Mouse (Mus musculus) forebrain, embryonic 12.5 days (tissue): ENCODE measurements around the gene Gtf2h5. TPM values are rescaled to one million over a fixed set of nuclear protein-coding genes. Genes with fewer than 3 reads are reported as not detected.

Experiments
- ATAC-seq: fragments of 200-750 bp; cut with Nextera tagmentation; 2 replicates; pipeline ENCODE4 v1.8.0; 2017; ENCODE audit warnings: moderate TSS enrichment; ENCODE audit not compliant: low FRiP score
- H3K27ac ChIP-seq: fragments of 300-500 bp; sonication (generic); 2 replicates; pipeline ENCODE4 v1.5.1; 2016; ENCODE audit warnings: mild to moderate bottlenecking
- H3K27me3 ChIP-seq: fragments of 300-500 bp; sonication (generic); 2 replicates; pipeline ENCODE4 v1.6.1; 2016; ENCODE audit warnings: mild to moderate bottlenecking
- H3K36me3 ChIP-seq: fragments of 300-500 bp; sonication (generic); replicated peaks from 2 replicates; pipeline ENCODE4 v1.6.1; 2016; ENCODE audit warnings: mild to moderate bottlenecking
- H3K4me1 ChIP-seq: fragments of 300-500 bp; sonication (generic); 2 replicates; pipeline ENCODE4 v1.6.1; 2016
- H3K4me2 ChIP-seq: fragments of 300-500 bp; sonication (generic); 2 replicates; pipeline ENCODE4 v1.6.1; 2016; ENCODE audit warnings: mild to moderate bottlenecking, moderate library complexity
- H3K4me3 ChIP-seq: fragments of 300-500 bp; sonication (generic); replicated peaks from 2 replicates; pipeline ENCODE4 v1.5.1; 2016; ENCODE audit warnings: mild to moderate bottlenecking
- H3K9ac ChIP-seq: fragments of 300-500 bp; sonication (generic); 2 replicates; pipeline ENCODE4 v1.6.1; 2016; ENCODE audit warnings: mild to moderate bottlenecking
- H3K9me3 ChIP-seq: fragments of 300-500 bp; sonication (generic); 2 replicates; pipeline ENCODE4 v1.6.1; 2016
- WGBS: fragments of 180-500 bp; shearing (Covaris S2); methylation state at CpG from one replicate; pipeline ENCODE4 v1.1.7; 2016; 5-methylcytosine and 5-hydroxymethylcytosine counted together
- polyA plus RNA-seq: library from polyadenylated mRNA; unstranded; fragments of >200 nt; fragmentation: Nextera tagmentation; extraction: Ambion mirVana; gene quantifications from 2 replicates; pipeline ENCODE4 v1.2.1, GENCODE M21; 2016

Gtf2h5 gene
- 169 and 171 TPM in 2 replicates for polyA plus RNA-seq

- no peaks in the 10 kb centered on the region for H3K27me3 ChIP-seq
- no peaks in the 10 kb centered on the region for H3K9me3 ChIP-seq
- under 1% methylated on average over 69 of the region's 70 CpGs for WGBS
- peaks cover 24% of the 10 kb centered on the region for H3K4me1 ChIP-seq
- H3K9ac ChIP-seq = peak within 1 kb of the TSS; percentile 87
- peak within 1 kb of the TSS; percentile 75 for H3K4me2 ChIP-seq
- peak within 1 kb of the TSS; percentile 88 for H3K27ac ChIP-seq
- H3K36me3 ChIP-seq = peaks cover 6% of the 10 kb centered on the region
- H3K4me3 ChIP-seq = peak within 1 kb of the TSS; percentile 81
- ATAC-seq = peak; percentile 96
Observed at GRCm38 (mm10) chr17:6079287-6080122, at the start of gene Gtf2h5, which contains the start of gene Serac1. Gene Gtf2h5, plus strand, starts transcription at chr17:6079786. Gene Serac1, minus strand, starts transcription at chr17:6079741.

GRCm38 (mm10) chr17:6035661-6036060 is 43.9 kb upstream of the Gtf2h5 start:
- ATAC-seq = no peak
- no peaks in the 10 kb centered on the region for H3K36me3 ChIP-seq
- 37% methylated on average over 8 of the region's 8 CpGs for WGBS
- no peak overlapping the region for H3K9ac ChIP-seq
- no peak overlapping the region for H3K27ac ChIP-seq
- no peaks in the 10 kb centered on the region for H3K27me3 ChIP-seq
- H3K9me3 ChIP-seq = no peaks in the 10 kb centered on the region
- H3K4me3 ChIP-seq = no peak overlapping the region
- no peaks in the 10 kb centered on the region for H3K4me1 ChIP-seq
- H3K4me2 ChIP-seq = no peak overlapping the region

GRCm38 (mm10) chr17:6036458-6036857 is 43.1 kb upstream of the Gtf2h5 start:
- Histone ChIP-seq H3K4me3 (no peak overlapping the region), H3K4me2 (no peak overlapping the region), H3K9me3 (no peaks in the 10 kb centered on the region), H3K27ac (no peak overlapping the region), H3K36me3 (no peaks in the 10 kb centered on the region), H3K27me3 (no peaks in the 10 kb centered on the region), H3K9ac (no peak overlapping the region), H3K4me1 (no peaks in the 10 kb centered on the region)
- no peak for ATAC-seq
- 91% methylated on average over 8 of the region's 8 CpGs for WGBS

- Histone ChIP-seq H3K4me3 (no peak overlapping the region), H3K27me3 (no peaks in the 10 kb centered on the region), H3K36me3 (0 out of 2 replicates have a peak, but pooled peaks cover 1% of the 10 kb centered on the region), H3K27ac (no peak overlapping the region), H3K9ac (no peak overlapping the region), H3K4me1 (no peaks in the 10 kb centered on the region), H3K9me3 (no peaks in the 10 kb centered on the region), H3K4me2 (no peak overlapping the region)
- 93% methylated on average over 11 of the region's 11 CpGs for WGBS
- ATAC-seq = no peak
Observed at GRCm38 (mm10) chr17:6036872-6037271, 42.7 kb upstream of the Gtf2h5 start.

GRCm38 (mm10) chr17:6037507-6037906 is 42.1 kb upstream of the Gtf2h5 start:
- Histone ChIP-seq H3K9me3 (no peaks in the 10 kb centered on the region), H3K4me1 (no peaks in the 10 kb centered on the region), H3K27me3 (no peaks in the 10 kb centered on the region), H3K4me2 (no peak overlapping the region), H3K9ac (no peak overlapping the region), H3K4me3 (no peak overlapping the region), H3K36me3 (peaks cover 8% of the 10 kb centered on the region; the same call in 1 of the 2 replicates), H3K27ac (no peak overlapping the region)
- WGBS = 94% methylated on average over 10 of the region's 10 CpGs
- no peak for ATAC-seq

GRCm38 (mm10) chr17:6052801-6053200 is 26.8 kb upstream of the Gtf2h5 start:
- 49% methylated on average over 4 of the region's 4 CpGs for WGBS
- H3K4me3 ChIP-seq = no peak overlapping the region

GRCm38 (mm10) chr17:6054934-6055355 is 24.6 kb upstream of the Gtf2h5 start:
- Histone ChIP-seq H3K4me3 (no peak overlapping the region), H3K27ac (no peak overlapping the region), H3K4me2 (no peak overlapping the region), H3K9ac (no peak overlapping the region), H3K9me3 (no peaks in the 10 kb centered on the region), H3K4me1 (no peaks in the 10 kb centered on the region), H3K36me3 (peaks cover 16% of the 10 kb centered on the region; the same call in 1 of the 2 replicates), H3K27me3 (no peaks in the 10 kb centered on the region)
- no peak for ATAC-seq
- WGBS = 16% methylated on average over 5 of the region's 5 CpGs

More at GRCm38 (mm10) chr17:6052801-6053200, 26.8 kb upstream of the Gtf2h5 start:
- H3K27ac ChIP-seq = no peak overlapping the region
- no peak for ATAC-seq
- H3K4me2 ChIP-seq = no peak overlapping the region
- H3K4me1 ChIP-seq = no peaks in the 10 kb centered on the region
- H3K36me3 ChIP-seq = peaks cover 26% of the 10 kb centered on the region; the same call in 1 of the 2 replicates
- no peaks in the 10 kb centered on the region for H3K9me3 ChIP-seq
- no peak overlapping the region for H3K9ac ChIP-seq
- no peaks in the 10 kb centered on the region for H3K27me3 ChIP-seq

- 90% methylated on average over 8 of the region's 8 CpGs for WGBS
- Histone ChIP-seq H3K4me2 (no peak overlapping the region), H3K36me3 (peaks cover 38% of the 10 kb centered on the region), H3K4me3 (no peak overlapping the region), H3K9me3 (no peaks in the 10 kb centered on the region), H3K27me3 (no peaks in the 10 kb centered on the region), H3K4me1 (no peaks in the 10 kb centered on the region), H3K27ac (no peak overlapping the region), H3K9ac (no peak overlapping the region)
- ATAC-seq = no peak
Observed at GRCm38 (mm10) chr17:6062793-6063192, 16.8 kb upstream of the Gtf2h5 start.

GRCm38 (mm10) chr17:6063532-6063931 is 16.1 kb upstream of the Gtf2h5 start:
- 95% methylated on average over 5 of the region's 5 CpGs for WGBS
- peaks cover 38% of the 10 kb centered on the region for H3K36me3 ChIP-seq

GRCm38 (mm10) chr17:6066021-6066420 is 13.6 kb upstream of the Gtf2h5 start:
- Histone ChIP-seq H3K4me1 (no peaks in the 10 kb centered on the region), H3K36me3 (peaks cover 50% of the 10 kb centered on the region), H3K9ac (no peak overlapping the region), H3K4me2 (no peak overlapping the region), H3K27ac (no peak overlapping the region), H3K4me3 (no peak overlapping the region), H3K9me3 (no peaks in the 10 kb centered on the region), H3K27me3 (no peaks in the 10 kb centered on the region)
- ATAC-seq = no peak
- WGBS = 79% methylated on average over 2 of the region's 2 CpGs

More at GRCm38 (mm10) chr17:6063532-6063931, 16.1 kb upstream of the Gtf2h5 start:
- ATAC-seq = no peak
- Histone ChIP-seq H3K4me1 (no peaks in the 10 kb centered on the region), H3K27ac (no peak overlapping the region), H3K4me3 (no peak overlapping the region), H3K9ac (no peak overlapping the region), H3K9me3 (no peaks in the 10 kb centered on the region), H3K4me2 (no peak overlapping the region), H3K27me3 (no peaks in the 10 kb centered on the region)

GRCm38 (mm10) chr17:6067613-6068012 is 12.0 kb upstream of the Gtf2h5 start:
- Histone ChIP-seq H3K27ac (no peak overlapping the region), H3K9ac (no peak overlapping the region), H3K4me1 (no peaks in the 10 kb centered on the region), H3K4me3 (no peak overlapping the region), H3K9me3 (no peaks in the 10 kb centered on the region), H3K4me2 (no peak overlapping the region), H3K27me3 (no peaks in the 10 kb centered on the region), H3K36me3 (peaks cover 60% of the 10 kb centered on the region)
- 97% methylated on average over 7 of the region's 7 CpGs for WGBS
- ATAC-seq = no peak

GRCm38 (mm10) chr17:6069866-6070265 is 9.7 kb upstream of the Gtf2h5 start:
- Histone ChIP-seq H3K27ac (no peak overlapping the region), H3K36me3 (peaks cover 63% of the 10 kb centered on the region), H3K27me3 (no peaks in the 10 kb centered on the region), H3K4me2 (no peak overlapping the region), H3K9me3 (no peaks in the 10 kb centered on the region), H3K4me1 (no peaks in the 10 kb centered on the region), H3K4me3 (no peak overlapping the region), H3K9ac (no peak overlapping the region)
- ATAC-seq = no peak
- 92% methylated on average over 6 of the region's 6 CpGs for WGBS

- H3K27me3 ChIP-seq = no peaks in the 10 kb centered on the region
- H3K4me1 ChIP-seq = peaks cover 5% of the 10 kb centered on the region
- no peaks in the 10 kb centered on the region for H3K9me3 ChIP-seq
- H3K9ac ChIP-seq = no peak overlapping the region
- H3K36me3 ChIP-seq = peaks cover 44% of the 10 kb centered on the region
- no peak overlapping the region for H3K27ac ChIP-seq
- WGBS = 91% methylated on average over 7 of the region's 7 CpGs
- ATAC-seq = no peak
- H3K4me2 ChIP-seq = no peak overlapping the region
- no peak overlapping the region for H3K4me3 ChIP-seq
Observed at GRCm38 (mm10) chr17:6073405-6073804, 6.2 kb upstream of the Gtf2h5 start.
